Mouse (Mus musculus): ENCODE measurements at regions not wholly inside any gene's neighbourhood (a gene's known extent, or its start where the extent isn't known, plus 50 kb on each side); places are given as distances from the start of the nearest gene placed in this dataset.

DNA sequence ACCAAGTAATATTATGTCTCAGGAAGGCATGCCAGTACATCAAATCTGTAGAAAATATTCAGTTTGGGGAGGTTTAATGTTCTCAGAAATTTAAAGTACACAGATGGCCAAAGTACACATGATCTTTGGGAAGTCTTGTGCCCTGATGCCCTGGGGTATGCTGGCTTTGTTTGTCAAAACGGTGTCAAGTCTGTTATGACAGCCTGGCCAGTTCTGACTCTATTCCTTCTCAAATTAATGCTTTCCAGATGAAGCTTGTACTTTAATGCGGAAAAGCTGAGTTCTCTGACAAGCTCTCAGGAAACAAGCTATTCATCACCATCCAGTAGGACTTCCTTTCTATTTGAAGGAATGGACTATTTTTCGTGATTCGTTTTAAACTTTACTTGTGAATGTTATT, 1037.7 kb upstream of the Cadm2 start:
- TF ChIP-seq CTCF (IDR thresholded peaks at IDR 0.05; ENCODE audit: low read depth, low read length) (no peak), POLR2AphosphoS5 (IDR thresholded peaks at IDR 0.05; ENCODE audit: insufficient replicate concordance, low read depth, low read length) (no peak), GATA1 (IDR thresholded peaks at IDR 0.05; ENCODE audit: borderline replicate concordance, low read length) (no peak), GATA2 (IDR thresholded peaks at IDR 0.05; ENCODE audit: borderline replicate concordance, low read depth, low read length) (no peak), TAL1 (conservative IDR thresholded peaks at IDR 0.05; ENCODE audit: low read depth, low read length) (no peak)
